Mouse (Mus musculus) heart, embryonic 16.5 days (tissue): ENCODE data around the gene Hibadh. TPM values are rescaled to one million over a fixed set of nuclear protein-coding genes. Genes with fewer than 3 reads are reported as not detected.
A peak's percentile ranks its signal among the peaks of the same experiment; 100 is the strongest.
"Not testable (repeated sequence)": the region's sequence is repeated elsewhere in the genome, so short reads cannot be mapped to it uniquely, and the experiment has no call there.

Experiments used
- ATAC-seq: fragments of 200-750 bp; cut with Nextera tagmentation; replicated peaks from 2 replicates; pipeline ENCODE4 v1.8.0; 2017; ENCODE audit warnings: moderate number of reproducible peaks; ENCODE audit not compliant: insufficient read depth, low FRiP score; ENCODE audit errors: extremely low read depth
- H3K27ac ChIP-seq: fragments of 300-500 bp; sonication (generic); 2 replicates; pipeline ENCODE4 v1.5.1; 2014; ENCODE audit warnings: mild to moderate bottlenecking, low read length, control low read depth, moderate library complexity
- H3K27me3 ChIP-seq: fragments of 300-500 bp; sonication (generic); 2 replicates; pipeline ENCODE4 v1.6.1; 2014; ENCODE audit warnings: low read length, mixed read lengths; ENCODE audit not compliant: control insufficient read depth, insufficient read depth
- H3K36me3 ChIP-seq: fragments of 300-500 bp; sonication (generic); 2 replicates; pipeline ENCODE4 v1.6.1; 2014; ENCODE audit not compliant: control insufficient read depth, insufficient read depth
- H3K4me1 ChIP-seq: fragments of 300-500 bp; sonication (generic); 2 replicates; pipeline ENCODE4 v1.6.1; 2014; ENCODE audit warnings: low read length, mixed read lengths; ENCODE audit not compliant: control insufficient read depth, insufficient read depth
- H3K4me2 ChIP-seq: fragments of 300-500 bp; sonication (generic); 2 replicates; pipeline ENCODE4 v1.6.1; 2014; ENCODE audit warnings: low read depth, mild to moderate bottlenecking, control low read depth, low read length
- H3K4me3 ChIP-seq: fragments of 300-500 bp; sonication (generic); 2 replicates; pipeline ENCODE4 v1.5.1; 2014; ENCODE audit warnings: mild to moderate bottlenecking, control low read depth, low read length
- H3K9ac ChIP-seq: fragments of 300-500 bp; sonication (generic); 2 replicates; pipeline ENCODE4 v1.6.1; 2014; ENCODE audit warnings: low read length, control low read depth
- H3K9me3 ChIP-seq: fragments of 300-500 bp; sonication (generic); replicated peaks from 2 replicates; pipeline ENCODE4 v1.6.1; 2016; ENCODE audit warnings: low read length; ENCODE audit not compliant: control insufficient read depth
- WGBS: fragments of 180-500 bp; shearing (Covaris S2); extraction: QIAGEN DNeasy Blood & Tissue Kit; methylation state at CpG from one replicate; pipeline ENCODE4 v1.1.7; 2014; 5-methylcytosine and 5-hydroxymethylcytosine counted together
- polyA plus RNA-seq: library from polyadenylated mRNA; unstranded; fragments of >200 nt; fragmentation: Nextera tagmentation; extraction: Ambion mirVana; gene quantifications from 2 replicates; pipeline ENCODE4 v1.2.1, GENCODE M21; 2015

Hibadh gene
- polyA plus RNA-seq, 1 experiment from 2014 or later: 203 TPM

- no peak overlapping the region for H3K4me2 ChIP-seq
- 79% methylated on average over 7 of the region's 7 CpGs for WGBS
- no peak overlapping the region for H3K4me3 ChIP-seq
- H3K27me3 ChIP-seq: no peaks in the 10 kb centered on the region
- no peaks in the 10 kb centered on the region for H3K4me1 ChIP-seq
- no peak overlapping the region for H3K27ac ChIP-seq
- H3K9me3 ChIP-seq: no peaks in the 10 kb centered on the region
- H3K36me3 ChIP-seq: no peaks in the 10 kb centered on the region
- no peak overlapping the region for H3K9ac ChIP-seq
- no peak for ATAC-seq
These were observed 33.5 kb upstream of the Hibadh start for GRCm38 (mm10) chr6:52673706-52674105.

GRCm38 (mm10) chr6:52672539-52672938, 32.4 kb upstream of the Hibadh start:
- no peak for ATAC-seq
- Histone ChIP-seq H3K4me3 (no peak overlapping the region), H3K9ac (no peak overlapping the region), H3K27ac (no peak overlapping the region), H3K9me3 (no peaks in the 10 kb centered on the region), H3K27me3 (no peaks in the 10 kb centered on the region), H3K4me1 (no peaks in the 10 kb centered on the region), H3K36me3 (no peaks in the 10 kb centered on the region), H3K4me2 (no peak overlapping the region)
- WGBS: 65% methylated on average over 2 of the region's 2 CpGs

GRCm38 (mm10) chr6:52671791-52672190, 31.6 kb upstream of the Hibadh start:
- Histone ChIP-seq H3K27me3 (no peaks in the 10 kb centered on the region), H3K36me3 (no peaks in the 10 kb centered on the region), H3K4me3 (no peak overlapping the region), H3K9me3 (no peaks in the 10 kb centered on the region), H3K4me1 (no peaks in the 10 kb centered on the region), H3K4me2 (no peak overlapping the region), H3K9ac (no peak overlapping the region), H3K27ac (no peak overlapping the region)
- no peak for ATAC-seq
- 70% methylated on average over 8 of the region's 8 CpGs for WGBS

GRCm38 (mm10) chr6:52669878-52670277, 29.7 kb upstream of the Hibadh start:
- H3K4me3 ChIP-seq, H3K9me3 ChIP-seq, H3K36me3 ChIP-seq, H3K4me2 ChIP-seq, H3K4me1 ChIP-seq, H3K27me3 ChIP-seq, ATAC-seq, H3K27ac ChIP-seq, H3K9ac ChIP-seq: not testable (repeated sequence)
- 39% methylated on average over 2 of the region's 2 CpGs for WGBS

- 65% methylated on average over 3 of the region's 3 CpGs for WGBS
- H3K9me3 ChIP-seq: no peaks in the 10 kb centered on the region
- ATAC-seq: no peak
- no peak overlapping the region for H3K4me2 ChIP-seq
- H3K4me1 ChIP-seq: no peaks in the 10 kb centered on the region
- no peaks in the 10 kb centered on the region for H3K36me3 ChIP-seq
- H3K4me3 ChIP-seq: no peak overlapping the region
- no peak overlapping the region for H3K27ac ChIP-seq
- H3K9ac ChIP-seq: no peak overlapping the region
- H3K27me3 ChIP-seq: no peaks in the 10 kb centered on the region
These were observed 27.5 kb upstream of the Hibadh start for GRCm38 (mm10) chr6:52667641-52668040.

DNA sequence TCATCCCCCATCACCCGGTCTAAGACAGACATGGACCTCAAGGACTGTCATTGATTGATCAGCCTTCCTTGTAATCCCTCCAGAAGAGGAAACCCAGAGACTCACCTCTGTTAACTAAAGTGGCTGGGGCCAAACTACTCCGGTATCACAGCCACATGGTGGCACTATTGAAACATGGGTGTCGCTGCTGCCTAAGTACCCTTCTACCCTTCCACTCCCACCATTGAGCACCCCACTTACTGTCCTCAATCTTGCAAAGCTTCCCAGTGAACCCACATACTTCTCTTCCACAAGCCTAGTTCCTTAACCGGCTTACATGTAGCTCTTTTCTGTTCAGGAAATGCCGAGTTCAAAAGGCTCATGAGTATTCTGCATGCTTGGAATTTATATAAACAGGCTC, 22.8 kb upstream of the Hibadh start:
- Histone ChIP-seq H3K4me3 (no peak overlapping the region), H3K9ac (no peak overlapping the region), H3K4me1 (no peaks in the 10 kb centered on the region), H3K27me3 (no peaks in the 10 kb centered on the region), H3K9me3 (no peaks in the 10 kb centered on the region), H3K36me3 (no peaks in the 10 kb centered on the region), H3K4me2 (no peak overlapping the region), H3K27ac (no peak overlapping the region)
- 41% methylated on average over 5 of the region's 5 CpGs for WGBS
- no peak for ATAC-seq

GRCm38 (mm10) chr6:52655266-52655665, 15.1 kb upstream of the Hibadh start:
- H3K4me2 ChIP-seq: no peak overlapping the region
- ATAC-seq: no peak

DNA sequence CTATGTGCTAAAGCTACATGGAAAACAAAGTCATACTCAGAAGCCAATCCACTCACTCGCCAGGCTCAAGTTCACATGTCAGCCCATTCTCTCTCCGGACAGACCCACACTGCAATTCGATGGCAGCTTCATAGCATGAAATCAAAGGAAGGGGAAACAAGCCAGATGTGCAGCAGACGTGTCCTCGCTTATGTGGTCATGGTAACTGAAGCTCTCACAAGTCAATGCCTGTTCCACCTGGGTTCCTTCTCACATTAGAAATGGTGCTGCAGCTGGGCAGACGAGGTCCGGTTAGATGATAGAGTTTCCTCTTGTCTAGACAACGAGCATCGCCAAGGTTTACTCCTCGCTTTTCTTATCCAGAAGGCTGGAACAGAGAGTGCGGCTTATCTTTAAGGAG, 8.6 kb upstream of the Hibadh start:
- no peaks in the 10 kb centered on the region for H3K27me3 ChIP-seq
- no peak overlapping the region; the same call in 1 of the 2 replicates for H3K4me2 ChIP-seq
- H3K27ac ChIP-seq: no peak overlapping the region
- no peaks in the 10 kb centered on the region for H3K9me3 ChIP-seq
- WGBS: 53% methylated on average over 11 of the region's 11 CpGs
- H3K4me1 ChIP-seq: no peaks in the 10 kb centered on the region
- H3K4me3 ChIP-seq: no peak overlapping the region
- no peak for ATAC-seq
- no peaks in the 10 kb centered on the region for H3K36me3 ChIP-seq
- no peak overlapping the region for H3K9ac ChIP-seq

More at GRCm38 (mm10) chr6:52655266-52655665, 15.1 kb upstream of the Hibadh start:
- Histone ChIP-seq H3K27me3 (no peaks in the 10 kb centered on the region), H3K9ac (no peak overlapping the region), H3K4me1 (no peaks in the 10 kb centered on the region), H3K9me3 (peaks cover 9% of the 10 kb centered on the region; the same call in 1 of the 2 replicates), H3K36me3 (no peaks in the 10 kb centered on the region), H3K27ac (no peak overlapping the region), H3K4me3 (no peak overlapping the region)
- 83% methylated on average over 4 of the region's 4 CpGs for WGBS

DNA sequence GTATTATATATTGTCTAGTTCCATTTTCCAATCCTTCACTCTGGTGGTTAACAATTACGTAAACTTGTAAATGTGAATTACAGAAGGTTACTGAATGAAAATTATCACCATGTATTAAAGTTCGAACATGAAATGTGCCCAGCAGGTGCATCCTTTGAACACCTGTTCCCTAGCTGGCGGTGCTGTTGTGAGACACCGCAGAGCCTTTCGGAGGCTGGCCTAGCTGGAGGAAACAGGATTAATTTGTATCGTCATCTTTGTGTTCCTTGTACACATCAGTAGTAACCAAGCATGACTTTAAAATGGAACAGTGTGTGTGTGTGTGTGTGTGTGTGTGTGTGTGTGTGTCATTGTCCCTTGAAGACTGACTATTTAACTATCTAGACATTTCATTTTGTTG, 7.8 kb upstream of the Hibadh start:
- H3K9ac ChIP-seq: no peak overlapping the region
- WGBS: 85% methylated on average over 6 of the region's 6 CpGs
- ATAC-seq: 0 out of 2 replicates have a peak, but pooled peaks have one; percentile 28

DNA sequence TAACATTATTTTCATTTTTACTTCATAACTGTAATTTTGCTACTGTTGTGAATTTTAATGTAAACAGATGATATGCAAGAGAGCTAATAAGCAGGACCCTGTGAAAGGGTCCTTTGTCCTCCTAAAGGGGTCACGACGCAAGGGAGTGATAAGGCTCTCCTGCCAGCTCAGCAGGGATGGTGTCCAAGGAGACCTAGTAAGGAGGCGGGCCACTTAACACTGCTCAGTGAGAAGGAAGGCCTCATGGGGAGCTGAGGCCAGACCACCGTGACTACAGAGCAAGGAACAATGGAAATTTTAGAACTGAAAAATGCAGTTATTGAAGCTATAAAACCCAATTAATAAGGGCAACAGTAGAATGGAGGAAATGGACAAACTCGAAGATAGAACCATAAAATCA, 5.7 kb upstream of the Hibadh start:
- no peaks in the 10 kb centered on the region for H3K36me3 ChIP-seq
- no peak overlapping the region for H3K27ac ChIP-seq
- ATAC-seq: no peak
- H3K4me1 ChIP-seq: 0 out of 2 replicates have a peak, but pooled peaks cover 2% of the 10 kb centered on the region
- H3K4me2 ChIP-seq: no peak overlapping the region
- no peaks in the 10 kb centered on the region for H3K9me3 ChIP-seq
- H3K4me3 ChIP-seq: no peak overlapping the region
- H3K27me3 ChIP-seq: no peaks in the 10 kb centered on the region
- H3K9ac ChIP-seq: no peak overlapping the region
- 38% methylated on average over 5 of the region's 5 CpGs for WGBS

More for the DNA sequence above, 7.8 kb upstream of the Hibadh start:
- Histone ChIP-seq H3K4me1 (no peaks in the 10 kb centered on the region), H3K36me3 (no peaks in the 10 kb centered on the region), H3K4me3 (no peak overlapping the region), H3K27me3 (no peaks in the 10 kb centered on the region), H3K4me2 (no peak overlapping the region), H3K9me3 (no peaks in the 10 kb centered on the region), H3K27ac (no peak overlapping the region)
